Mouse (Mus musculus): ENCODE data around the gene Il5.

DNA sequence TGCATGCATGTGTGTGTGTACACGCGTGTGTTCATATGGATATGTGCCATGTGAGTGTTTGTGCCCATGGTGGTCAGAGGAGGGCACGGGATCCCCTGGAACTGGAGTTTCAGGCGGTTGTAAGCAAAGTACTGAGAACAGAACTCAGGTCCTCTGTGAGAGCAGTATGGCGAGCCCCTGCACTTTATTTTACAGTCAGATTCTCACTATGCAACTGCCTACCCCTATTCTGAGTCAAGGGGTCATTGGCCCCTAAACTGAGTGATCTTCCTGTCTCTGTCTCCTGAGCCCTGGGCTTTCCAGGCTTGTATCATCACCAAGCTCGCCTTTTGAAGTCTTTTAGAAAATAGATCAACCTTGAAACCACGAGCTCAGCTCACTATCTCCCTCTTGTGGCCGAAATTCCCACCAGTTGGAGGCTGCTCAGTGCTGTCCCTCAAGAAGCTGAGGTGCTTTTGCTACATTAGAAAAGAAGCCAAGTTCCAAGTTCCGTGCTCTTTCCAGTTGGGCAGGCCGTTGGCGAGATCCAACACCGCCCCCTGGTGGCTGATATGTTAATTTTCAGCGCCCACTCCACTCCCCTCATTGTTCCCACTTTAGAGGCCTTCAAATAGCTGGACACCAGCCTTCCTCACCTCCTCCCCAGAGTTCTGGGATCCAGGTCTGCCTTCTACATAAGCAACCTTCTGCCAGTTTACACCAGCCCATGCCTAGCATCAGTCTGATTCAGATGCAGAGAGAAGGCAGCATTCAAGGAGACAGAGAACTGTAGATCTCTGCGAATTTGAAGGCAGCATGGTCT lies 16.4 kb downstream of the Il5 start:
- TF ChIP-seq CTCF (IDR thresholded peaks at IDR 0.05; ENCODE audit: low read depth, low read length) (peak; percentile 66), POLR2A (IDR thresholded peaks at IDR 0.05; ENCODE audit: borderline replicate concordance, low read depth, low read length) (no peak)

Data from bone marrow macrophage, adult 2 months (primary cell).